Mouse (Mus musculus) activated CD4-positive, CD25-positive, alpha-beta regulatory T cell, adult 9 weeks (primary cell): ENCODE measurements around the gene Satb1. TPM values are rescaled to one million over a fixed set of nuclear protein-coding genes. Genes with fewer than 3 reads are reported as not detected.

ENCODE experiments used
- polyA plus RNA-seq: library from polyadenylated mRNA; unstranded; fragments of 100-300 nt; shearing (Covaris generic); gene quantifications from one replicate; pipeline ENCODE4 v1.2.1, GENCODE M21; 2017

The Satb1 gene
- polyA plus RNA-seq, result 37.6 TPM

GRCm38 (mm10) chr17:51832900-51833577 is at the start of gene Satb1:
Gene Satb1, minus strand, starts transcription at chr17:51833290.

